Mouse (Mus musculus): ENCODE results near the gene Samsn1. TPM values are rescaled to one million over a fixed set of nuclear protein-coding genes. Genes with fewer than 3 reads are reported as not detected.
A peak's percentile ranks its signal among the peaks of the same experiment; 100 is the strongest.
"Not testable (repeated sequence)": the region's sequence is repeated elsewhere in the genome, so short reads cannot be mapped to it uniquely, and the experiment has no call there.

The Samsn1 gene
- total RNA-seq, 2 experiments from 2014 or later, result 1.0 to 2.0 TPM

- DNase-seq (ENCODE audit: low spot score in 2 of 2), result no peak
Measured at GRCm38 (mm10) chr16:75878885-75879284, 143.2 kb downstream of the Samsn1 start.

DNA sequence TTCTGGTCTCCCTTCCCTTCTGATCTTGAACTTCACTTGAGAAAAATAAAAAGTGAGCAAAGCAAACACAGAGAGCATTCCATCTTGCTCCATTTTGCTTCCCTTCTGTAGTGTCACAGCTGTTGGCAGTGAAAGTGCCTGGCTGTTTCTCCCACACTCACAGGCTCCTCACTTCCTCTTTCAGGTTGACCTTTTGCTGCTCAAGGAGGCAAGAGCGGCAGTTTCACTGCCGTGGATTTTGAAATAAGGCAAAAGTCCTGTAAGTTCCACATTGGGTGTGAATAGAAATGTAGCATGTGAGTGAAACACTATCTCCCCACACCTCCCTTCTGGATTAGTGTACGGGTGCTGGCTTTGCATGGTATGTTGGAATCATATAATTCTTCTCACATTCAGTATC lies 144.9 kb downstream of the Samsn1 start:
- no peak for DNase-seq (ENCODE audit: low spot score in 2 of 2)

GRCm38 (mm10) chr16:75875896-75876295 lies 146.2 kb downstream of the Samsn1 start:
- peak; percentile 4 to 12 for DNase-seq (ENCODE audit: low spot score in 2 of 2)

- no peak for DNase-seq (ENCODE audit: low spot score in 2 of 2)
Measured at GRCm38 (mm10) chr16:75874508-75874907, 147.6 kb downstream of the Samsn1 start.

GRCm38 (mm10) chr16:75872241-75872640 lies 149.8 kb downstream of the Samsn1 start:
- DNase-seq (ENCODE audit: low spot score in 2 of 2), result no peak

DNA sequence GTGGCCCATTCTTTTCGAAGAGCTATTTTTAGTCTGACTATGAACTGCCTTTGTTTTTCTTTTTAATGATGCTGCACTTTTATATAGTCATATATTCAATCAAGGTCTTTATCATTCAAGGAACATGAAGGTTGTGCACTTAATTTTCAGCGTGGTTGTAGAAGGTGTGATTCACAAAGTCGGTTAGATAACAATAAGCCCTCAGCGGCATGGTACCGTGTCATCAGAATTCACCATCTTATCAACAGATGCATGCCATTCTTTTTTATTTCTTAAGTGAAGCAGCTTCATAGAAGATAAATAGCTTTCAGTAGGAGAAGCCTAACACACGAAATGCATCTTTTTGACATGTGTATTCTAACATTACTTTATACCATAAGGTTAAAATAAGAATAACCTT lies 154.7 kb downstream of the Samsn1 start:
- DNase-seq (ENCODE audit: low spot score in 2 of 2), result no peak

DNA sequence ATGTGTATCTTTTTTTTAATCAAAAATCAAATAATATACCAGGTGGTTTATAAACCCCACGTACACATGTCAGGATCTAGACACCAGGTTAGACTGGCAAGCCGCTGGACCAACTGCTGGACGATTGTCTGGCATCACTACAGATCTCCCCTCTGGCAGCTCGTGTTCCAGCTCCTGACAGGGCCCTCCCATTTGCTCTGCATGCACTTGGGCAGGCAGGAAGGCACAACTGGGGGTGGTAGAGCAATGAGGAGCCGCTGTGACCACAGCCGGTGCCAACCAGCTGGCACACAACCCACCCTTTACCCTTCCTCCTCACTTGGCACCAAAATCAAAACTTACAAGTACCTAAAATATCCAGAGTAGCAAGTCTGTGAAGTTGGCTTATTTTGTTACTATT lies 156.6 kb downstream of the Samsn1 start:
- DNase-seq (ENCODE audit: low spot score in 2 of 2), result no peak

DNA sequence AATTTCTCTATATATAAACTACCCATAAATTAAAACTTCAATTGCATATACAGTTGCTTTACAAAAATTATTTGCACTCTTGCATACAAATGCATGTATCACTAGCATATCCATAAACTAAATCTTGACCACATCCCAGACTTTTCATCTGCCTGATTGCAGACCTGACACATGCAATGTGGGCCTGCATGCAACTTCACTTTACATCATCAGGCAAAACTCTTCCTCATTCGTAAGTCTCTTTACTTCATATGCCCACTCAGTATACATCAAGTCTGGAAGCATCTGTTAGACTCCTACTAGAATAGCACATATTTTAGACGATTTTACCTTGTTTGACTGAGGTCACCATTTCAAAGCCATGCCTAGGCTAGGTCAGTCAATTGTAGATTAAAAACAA lies 157.4 kb downstream of the Samsn1 start:
- DNase-seq (ENCODE audit: low spot score in 2 of 2), result no peak

DNA sequence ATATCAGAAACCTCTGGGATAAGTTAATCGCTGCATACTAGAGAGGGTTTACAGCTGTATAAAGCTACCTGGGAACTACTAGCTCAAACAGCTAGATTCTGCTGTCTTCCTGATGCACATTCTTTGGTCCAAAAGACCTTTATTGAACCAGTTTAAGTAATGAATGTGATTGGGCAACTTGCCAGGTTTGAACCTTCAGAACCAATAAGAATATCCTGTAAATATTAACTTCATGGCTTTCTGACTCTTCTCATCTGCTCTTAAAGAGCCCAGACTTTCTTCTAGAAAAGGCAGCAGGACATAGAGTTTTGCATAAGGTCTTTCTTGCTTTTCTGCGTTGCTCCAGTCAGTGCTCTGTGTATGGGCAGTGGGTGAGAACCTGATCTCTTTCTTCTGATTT lies 165.7 kb downstream of the Samsn1 start:
- no peak for DNase-seq (ENCODE audit: low spot score in 2 of 2)

GRCm38 (mm10) chr16:75855402-75855801 lies 166.7 kb downstream of the Samsn1 start:
- DNase-seq (ENCODE audit: low spot score in 2 of 2), result no peak

- no peak for DNase-seq (ENCODE audit: low spot score in 2 of 2)
Measured at GRCm38 (mm10) chr16:75853556-75854271, 168.4 kb downstream of the Samsn1 start.

- DNase-seq (ENCODE audit: low spot score in 2 of 2), result no peak
Measured at GRCm38 (mm10) chr16:75852485-75852884, 169.6 kb downstream of the Samsn1 start.

DNA sequence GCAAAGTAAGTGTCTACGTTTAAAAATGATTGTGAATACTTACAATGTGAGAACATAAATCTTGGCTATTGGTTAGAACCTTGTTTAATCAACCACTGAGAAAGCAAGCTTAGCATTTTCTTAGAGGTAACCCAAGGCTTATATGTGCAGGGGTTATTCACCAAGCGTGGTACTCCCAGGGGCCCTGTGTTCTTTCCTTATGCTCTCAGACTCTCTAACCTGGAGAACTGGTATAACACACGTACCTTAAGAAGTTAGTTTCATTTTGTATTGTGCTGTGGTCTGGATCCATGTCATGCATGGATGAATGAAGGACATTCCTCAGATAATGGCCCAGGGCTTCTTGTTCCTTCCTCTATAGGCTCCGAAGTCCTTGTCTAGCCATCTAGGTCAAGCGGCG lies 173.0 kb downstream of the Samsn1 start:
- DNase-seq (ENCODE audit: low spot score in 2 of 2), result no peak

GRCm38 (mm10) chr16:75843653-75844062 lies 178.4 kb downstream of the Samsn1 start:
- DNase-seq (ENCODE audit: low spot score in 2 of 2), result peak; percentile 10 to 15

GRCm38 (mm10) chr16:75843031-75843430 lies 179.1 kb downstream of the Samsn1 start:
- DNase-seq (ENCODE audit: low spot score in 2 of 2), result no peak

GRCm38 (mm10) chr16:75842569-75842968 lies 179.5 kb downstream of the Samsn1 start:
- DNase-seq (ENCODE audit: low spot score in 2 of 2), result no peak

- no peak for DNase-seq (ENCODE audit: low spot score in 2 of 2)
Measured at GRCm38 (mm10) chr16:75837728-75838451, 184.2 kb downstream of the Samsn1 start.

GRCm38 (mm10) chr16:75831390-75831789 lies 190.7 kb downstream of the Samsn1 start:
- no peak for DNase-seq (ENCODE audit: low spot score in 2 of 2)

- not testable (repeated sequence) for DNase-seq (ENCODE audit: low spot score in 2 of 2)
Measured at GRCm38 (mm10) chr16:75826949-75827348, 195.1 kb downstream of the Samsn1 start.

GRCm38 (mm10) chr16:75826498-75826897 lies 195.6 kb downstream of the Samsn1 start:
- no peak for DNase-seq (ENCODE audit: low spot score in 2 of 2)

GRCm38 (mm10) chr16:75823226-75823625 lies 198.9 kb downstream of the Samsn1 start:
- DNase-seq (ENCODE audit: low spot score in 2 of 2), result no peak

GRCm38 (mm10) chr16:75820963-75821362 lies 201.1 kb downstream of the Samsn1 start:
- DNase-seq (ENCODE audit: low spot score in 2 of 2), result no peak
